Mouse (Mus musculus) frontal cortex, adult (tissue): ENCODE measurements around the gene Grb2.
A peak's percentile ranks its signal among the peaks of the same experiment; 100 is the strongest.
"Not testable (repeated sequence)": the region's sequence is repeated elsewhere in the genome, so short reads cannot be mapped to it uniquely, and the experiment has no call there.

Experiments
- ATAC-seq: cut with Nextera tagmentation; 2 replicates; pipeline ENCODE4 v1.9.2; 2017; ENCODE audit warnings: mild to moderate bottlenecking, moderate library complexity, mixed read lengths; ENCODE audit not compliant: low TSS enrichment

Gene Grb2

DNA sequence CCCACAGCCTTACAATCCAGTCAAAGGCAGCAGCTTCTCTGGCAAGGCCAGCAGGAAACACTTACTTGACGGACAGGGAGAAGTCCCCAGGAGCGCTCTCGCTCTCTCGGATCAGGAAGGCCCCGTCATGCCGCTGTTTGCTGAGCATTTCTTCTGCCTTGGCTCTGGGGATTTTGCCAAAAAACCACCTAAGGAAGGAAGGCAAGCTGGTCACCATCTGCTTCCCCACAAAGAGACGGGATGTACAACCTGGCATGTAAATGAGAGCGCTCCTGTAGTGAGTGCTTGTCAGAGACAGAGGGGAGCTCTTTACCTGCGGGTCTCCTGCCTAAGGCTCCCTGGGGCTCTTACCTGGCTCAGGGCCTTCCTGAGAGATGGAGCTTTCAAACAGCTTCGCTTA lies 58.7 kb downstream of the Grb2 start:
- peak; percentile 32; the same call in 1 of the 2 replicates for ATAC-seq

DNA sequence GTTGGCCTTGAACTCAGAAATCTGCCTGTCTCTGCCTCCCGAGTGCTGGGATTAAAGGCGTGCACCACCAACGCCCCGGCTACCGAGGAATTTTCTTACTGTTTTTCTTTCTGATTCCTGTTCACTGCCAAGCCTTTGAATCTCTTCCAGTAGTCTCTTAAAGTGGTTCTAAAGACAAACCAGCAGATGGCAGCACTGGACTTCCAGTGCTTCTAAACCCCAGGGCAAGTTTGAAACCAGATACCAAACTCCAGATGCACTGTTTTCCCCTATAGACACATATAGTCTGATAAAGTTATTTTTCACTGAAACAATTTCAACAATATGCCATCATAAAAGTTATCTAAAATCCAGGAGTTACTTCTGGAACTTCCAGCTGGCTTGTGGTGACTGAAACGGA lies 60.9 kb downstream of the Grb2 start:
- peak; percentile 44; the same call in 1 of the 2 replicates for ATAC-seq

- ATAC-seq, result no peak
Observed at GRCm38 (mm10) chr11:115646439-115646838, 62.0 kb downstream of the Grb2 start.

DNA sequence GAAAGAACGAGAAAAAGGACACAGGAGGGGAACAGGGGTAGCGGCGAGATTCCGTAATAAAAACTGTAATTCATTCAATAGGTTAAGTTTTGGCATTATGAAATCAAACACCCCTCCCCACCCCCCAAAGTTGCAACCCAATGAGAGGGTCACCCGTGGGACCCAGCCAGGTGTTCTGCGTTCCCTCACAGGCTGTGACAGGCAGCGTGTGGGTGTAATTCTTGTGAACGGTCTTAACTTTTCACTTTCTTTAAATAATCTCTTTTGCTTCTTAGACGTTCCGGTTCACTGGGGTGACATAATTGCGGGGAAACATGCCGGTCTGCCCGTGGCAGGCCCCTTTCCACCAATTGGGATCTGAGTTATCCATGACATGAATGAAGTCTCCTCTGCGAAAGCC lies 62.9 kb downstream of the Grb2 start:
- ATAC-seq, result not testable (repeated sequence)

- ATAC-seq, result no peak
Observed at GRCm38 (mm10) chr11:115644308-115644707, 64.1 kb downstream of the Grb2 start.

- ATAC-seq, result no peak
Observed at GRCm38 (mm10) chr11:115643265-115643664, 65.1 kb downstream of the Grb2 start.

GRCm38 (mm10) chr11:115642705-115643104 lies 65.7 kb downstream of the Grb2 start:
- no peak for ATAC-seq

DNA sequence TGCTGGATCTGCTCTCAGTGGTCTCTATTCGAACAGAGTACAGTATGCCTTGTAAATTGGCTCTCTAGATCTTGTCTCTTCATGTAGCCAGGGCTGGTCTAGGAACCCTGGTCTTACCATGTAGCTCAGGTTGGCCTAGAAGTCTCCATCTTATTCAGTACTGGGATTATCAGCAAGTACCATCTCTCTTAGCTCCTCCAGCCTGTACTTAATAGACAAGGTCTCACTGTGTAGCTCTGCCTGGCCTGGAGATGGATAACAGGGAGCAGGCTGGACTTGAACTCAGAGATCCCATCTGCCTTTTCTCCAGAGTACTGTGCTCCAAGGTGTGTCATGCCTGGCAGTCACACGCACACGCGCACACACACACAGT lies 66.7 kb downstream of the Grb2 start:
- no peak for ATAC-seq

- peak; percentile 55; the same call in 1 of the 2 replicates for ATAC-seq
Observed at GRCm38 (mm10) chr11:115640978-115641663, 67.3 kb downstream of the Grb2 start.

DNA sequence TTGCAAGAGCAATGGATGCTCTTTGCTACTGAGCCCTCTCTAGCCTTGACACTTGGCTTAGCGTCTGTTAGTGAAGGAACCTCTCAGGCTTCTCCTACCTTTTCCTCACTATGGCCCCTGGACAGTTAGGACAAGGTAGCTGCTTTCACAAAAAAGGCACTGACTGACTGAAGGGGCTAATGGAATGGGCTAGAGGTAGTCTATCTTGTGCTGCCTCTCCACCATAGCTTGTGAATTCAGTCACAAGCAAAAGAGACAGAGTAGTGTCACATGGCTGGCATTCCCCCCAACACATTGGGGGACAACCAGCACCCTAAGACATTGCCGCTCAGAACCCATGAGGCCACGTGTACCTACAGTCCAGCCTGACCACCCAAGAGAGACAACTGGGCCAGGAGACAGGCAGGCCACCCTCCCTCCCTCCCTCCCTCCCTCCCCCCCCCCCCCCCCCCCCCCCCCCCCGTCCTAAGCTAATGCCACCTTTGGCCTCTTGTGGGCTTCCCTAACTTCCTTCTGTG lies 68.0 kb downstream of the Grb2 start:
- ATAC-seq, result no peak

DNA sequence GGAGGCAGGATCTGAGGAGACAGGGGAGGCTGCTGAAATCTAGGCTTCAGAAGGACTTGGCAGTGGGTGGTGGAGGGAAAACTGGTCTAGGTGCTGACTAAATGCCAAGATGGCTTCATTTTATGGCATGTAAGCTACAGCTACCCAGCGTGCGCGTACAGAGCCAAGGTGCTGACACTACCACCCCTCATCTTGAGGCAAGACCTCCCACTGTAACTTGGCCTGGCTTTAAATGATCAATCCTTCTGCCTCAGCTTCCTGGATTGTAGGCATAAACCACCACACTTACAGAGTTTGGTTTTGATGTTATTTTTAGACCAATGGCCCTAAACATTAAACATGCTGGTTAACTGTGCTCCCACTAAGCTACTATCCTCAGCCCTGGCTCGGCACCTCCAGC lies 68.9 kb downstream of the Grb2 start:
- no peak for ATAC-seq

DNA sequence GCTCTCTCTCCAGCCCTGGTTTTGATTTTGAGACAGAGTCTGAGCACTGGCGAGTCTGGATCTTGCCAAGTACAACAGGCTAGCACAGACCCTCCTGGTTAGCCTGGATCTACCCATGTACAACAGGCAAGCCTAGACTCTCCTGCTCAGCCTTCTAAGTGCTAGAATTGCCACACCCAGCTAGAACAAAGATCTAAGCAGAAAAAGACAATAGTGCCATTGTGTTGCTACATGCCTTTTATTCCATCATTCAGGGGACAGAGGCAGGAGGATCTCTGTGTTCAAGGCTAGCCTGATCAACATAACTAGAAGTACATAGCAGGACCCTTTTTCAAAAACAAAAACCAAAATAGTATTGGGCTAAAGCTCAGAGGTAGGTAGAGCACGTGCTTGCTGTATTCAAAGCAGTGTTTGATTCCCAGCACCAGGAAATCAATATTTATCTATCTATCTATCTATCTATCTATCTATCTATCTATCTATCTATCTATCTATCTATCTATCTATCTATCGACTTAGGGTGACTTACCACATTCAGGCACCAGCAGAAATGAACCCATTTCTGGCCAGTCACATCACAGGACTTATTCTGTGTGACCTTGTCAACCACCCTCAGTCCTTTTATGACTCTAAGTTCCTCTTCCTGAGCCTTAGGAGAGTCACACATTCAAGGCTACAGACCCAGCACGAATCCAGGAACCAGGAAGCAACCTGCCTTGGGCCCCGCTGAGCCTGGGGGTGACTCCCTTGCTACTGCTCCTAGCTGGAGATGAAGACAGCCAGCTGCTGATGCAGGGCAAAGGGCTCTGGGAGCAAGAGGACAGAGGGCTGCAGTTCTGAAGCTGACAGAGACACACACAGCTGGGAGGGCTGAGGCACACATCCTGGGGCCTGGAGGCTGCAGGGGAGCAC lies 69.6 kb downstream of the Grb2 start:
- no peak for ATAC-seq

- ATAC-seq, result no peak
Observed at GRCm38 (mm10) chr11:115636960-115637359, 71.4 kb downstream of the Grb2 start.

GRCm38 (mm10) chr11:115635484-115635883 lies 72.9 kb downstream of the Grb2 start:
- no peak for ATAC-seq

- ATAC-seq, result no peak
Observed at GRCm38 (mm10) chr11:115635041-115635440, 73.4 kb downstream of the Grb2 start.

- ATAC-seq, result no peak
Observed at GRCm38 (mm10) chr11:115634109-115634508, 74.3 kb downstream of the Grb2 start.

GRCm38 (mm10) chr11:115632862-115633261 lies 75.5 kb downstream of the Grb2 start:
- ATAC-seq, result no peak

DNA sequence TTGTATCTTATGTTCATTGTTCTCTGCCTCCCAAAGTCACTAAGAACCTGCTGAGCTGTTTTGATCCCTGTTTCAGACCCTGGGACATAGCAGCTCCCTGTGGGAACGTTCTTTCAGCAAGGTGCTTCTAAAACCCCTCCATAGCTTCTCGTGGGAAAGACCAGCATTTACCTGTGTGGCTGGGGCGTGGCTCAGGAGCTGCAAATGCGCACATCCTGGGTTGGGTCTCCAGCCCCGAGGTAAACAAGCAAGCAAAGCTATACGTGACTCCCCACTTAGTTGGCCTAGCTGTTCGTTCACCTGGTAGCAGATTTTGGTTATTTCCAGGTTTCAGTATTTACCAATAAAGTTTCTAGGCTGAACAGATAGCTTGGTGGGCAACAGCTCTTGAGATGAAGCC lies 76.2 kb downstream of the Grb2 start:
- ATAC-seq, result no peak

DNA sequence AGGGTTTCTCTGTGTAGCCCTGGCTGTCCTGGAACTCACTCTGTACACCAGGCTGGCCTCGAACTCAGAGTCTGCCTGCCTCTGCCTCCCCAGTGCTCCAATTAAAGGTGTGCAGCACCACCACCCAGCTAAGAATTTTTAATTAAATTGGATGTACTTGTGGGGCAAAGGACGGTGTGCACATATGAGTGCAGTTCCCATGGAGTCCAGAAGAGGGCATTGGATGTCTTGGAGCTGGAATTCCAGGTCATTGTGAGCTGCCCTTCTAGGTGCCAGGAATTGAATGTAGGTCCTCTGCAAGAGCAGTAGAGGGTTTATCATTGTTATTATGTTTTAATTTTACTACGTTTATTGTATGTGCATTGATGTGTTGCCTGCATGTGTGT lies 76.9 kb downstream of the Grb2 start:
- ATAC-seq, result no peak

- ATAC-seq, result no peak
Observed at GRCm38 (mm10) chr11:115630532-115631504, 77.6 kb downstream of the Grb2 start.

DNA sequence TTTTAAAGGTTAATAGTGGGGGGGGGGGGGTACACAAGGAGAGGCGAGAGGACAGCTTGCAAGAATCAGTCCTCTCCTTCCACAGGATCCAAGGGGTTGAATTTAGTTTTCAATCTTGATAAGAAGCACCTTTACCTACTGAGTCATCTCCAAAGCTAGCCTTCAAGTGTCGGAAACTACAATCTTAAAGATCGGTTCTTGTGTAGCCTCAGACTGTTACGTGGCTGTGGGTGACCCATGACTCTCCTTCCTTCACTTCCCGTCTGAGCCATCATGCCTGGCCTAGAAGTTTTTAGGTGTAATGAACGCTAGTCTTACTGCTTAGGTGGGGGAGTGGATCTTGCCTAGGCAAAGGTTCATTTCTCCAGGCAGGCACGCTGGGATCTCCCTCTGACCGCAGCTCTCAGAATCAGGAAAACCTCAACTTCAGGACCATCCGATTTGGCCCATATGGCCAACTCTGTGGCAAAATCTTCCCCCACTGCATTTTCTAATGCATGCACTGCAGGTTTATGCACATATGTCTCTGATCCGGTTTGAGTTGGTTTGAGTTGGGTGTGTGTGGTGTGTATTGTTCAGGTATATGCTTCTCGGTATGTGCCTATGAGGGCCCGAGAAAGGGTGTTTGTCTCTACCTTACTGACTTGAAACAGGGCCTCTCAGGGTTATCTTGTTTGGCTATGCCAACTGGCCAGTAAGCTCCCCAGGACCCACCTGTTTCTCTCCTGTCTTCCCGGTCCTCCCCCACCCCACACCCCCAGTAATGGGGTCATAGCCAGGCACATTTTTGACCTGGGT lies 78.5 kb downstream of the Grb2 start:
- ATAC-seq, result no peak
